Mouse (Mus musculus) kidney, postnatal 10 days (tissue): ENCODE data around the gene Prkag2.
A peak's percentile ranks its signal among the peaks of the same experiment; 100 is the strongest.

Source experiments
- DNase-seq: peaks from one replicate; pipeline ENCODE4 v3.0.0; 2021; ENCODE audit warnings: mixed read lengths

Gene Prkag2

GRCm38 (mm10) chr5:25041947-25042346 is 58.5 kb downstream of the Prkag2 start:
- no peak for DNase-seq

- peak; percentile 65 for DNase-seq
Observed at GRCm38 (mm10) chr5:25041307-25041706, 59.1 kb downstream of the Prkag2 start.

GRCm38 (mm10) chr5:25040903-25041302 is 59.5 kb downstream of the Prkag2 start:
- DNase-seq, result no peak

GRCm38 (mm10) chr5:25038827-25039226 is 61.6 kb downstream of the Prkag2 start:
- no peak for DNase-seq

GRCm38 (mm10) chr5:25035391-25035790 is 65.1 kb downstream of the Prkag2 start:
- no peak for DNase-seq

- no peak for DNase-seq
Observed at GRCm38 (mm10) chr5:25031456-25031856, 69.0 kb downstream of the Prkag2 start.

- no peak for DNase-seq
Observed at GRCm38 (mm10) chr5:25031037-25031436, 69.4 kb downstream of the Prkag2 start.

- no peak for DNase-seq
Observed at GRCm38 (mm10) chr5:25030276-25030681, 70.2 kb downstream of the Prkag2 start.

GRCm38 (mm10) chr5:25027673-25028072 is 72.8 kb downstream of the Prkag2 start:
- no peak for DNase-seq

GRCm38 (mm10) chr5:25025309-25026019 is 75.0 kb downstream of the Prkag2 start:
- peak; percentile 48 for DNase-seq

- peak; percentile 64 for DNase-seq
Observed at GRCm38 (mm10) chr5:25022904-25023303, 77.5 kb downstream of the Prkag2 start.

GRCm38 (mm10) chr5:25019221-25019620 is 81.2 kb downstream of the Prkag2 start:
- DNase-seq, result no peak

- DNase-seq, result no peak
Observed at GRCm38 (mm10) chr5:25012134-25012533, 88.3 kb downstream of the Prkag2 start.

GRCm38 (mm10) chr5:25011019-25011485 is 89.4 kb downstream of the Prkag2 start:
- DNase-seq, result peak; percentile 91

GRCm38 (mm10) chr5:25010438-25010892 is 90.0 kb downstream of the Prkag2 start:
- peak; percentile 92 for DNase-seq

- DNase-seq, result no peak
Observed at GRCm38 (mm10) chr5:25009770-25010169, 90.7 kb downstream of the Prkag2 start.

- no peak for DNase-seq
Observed at GRCm38 (mm10) chr5:25008966-25009365, 91.5 kb downstream of the Prkag2 start.

- peak; percentile 92 for DNase-seq
Observed at GRCm38 (mm10) chr5:25006848-25007247, 93.6 kb downstream of the Prkag2 start.

GRCm38 (mm10) chr5:25005532-25006129 is 94.8 kb downstream of the Prkag2 start:
- no peak for DNase-seq

GRCm38 (mm10) chr5:25001391-25001794 is 99.0 kb downstream of the Prkag2 start:
- no peak for DNase-seq

- DNase-seq, result no peak
Observed at GRCm38 (mm10) chr5:24999351-24999750, 101.1 kb downstream of the Prkag2 start.

- peak; percentile 78 for DNase-seq
Observed at GRCm38 (mm10) chr5:24995576-24996100, 104.8 kb downstream of the Prkag2 start.

- no peak for DNase-seq
Observed at GRCm38 (mm10) chr5:24993190-24993589, 107.3 kb downstream of the Prkag2 start.

- no peak for DNase-seq
Observed at GRCm38 (mm10) chr5:24991575-24991974, 108.9 kb downstream of the Prkag2 start.
